Mouse (Mus musculus) kidney, embryonic 16.5 days (tissue): ENCODE data around the gene Gsk3b. TPM values are rescaled to one million over a fixed set of nuclear protein-coding genes. Genes with fewer than 3 reads are reported as not detected.

Experiments
- ATAC-seq: fragments of 200-750 bp; cut with Nextera tagmentation; 2 replicates; pipeline ENCODE4 v1.8.0; 2017; ENCODE audit warnings: moderate TSS enrichment; ENCODE audit not compliant: low FRiP score, low TSS enrichment
- H3K27ac ChIP-seq: fragments of 300-500 bp; sonication (generic); 2 replicates; pipeline ENCODE4 v1.5.1; 2014; ENCODE audit warnings: low read length
- H3K27me3 ChIP-seq: fragments of 300-500 bp; sonication (generic); 2 replicates; pipeline ENCODE4 v1.6.1; 2014; ENCODE audit warnings: low read length, control low read depth, mixed read lengths; ENCODE audit not compliant: insufficient read depth
- H3K36me3 ChIP-seq: fragments of 300-500 bp; sonication (generic); 2 replicates; pipeline ENCODE4 v1.6.1; 2014; ENCODE audit warnings: low read length, control low read depth, mixed read lengths; ENCODE audit not compliant: insufficient read depth
- H3K4me1 ChIP-seq: fragments of 300-500 bp; sonication (generic); 2 replicates; pipeline ENCODE4 v1.6.1; 2014; ENCODE audit warnings: low read length, control low read depth, mixed read lengths; ENCODE audit not compliant: insufficient read depth
- H3K4me2 ChIP-seq: fragments of 300-500 bp; sonication (generic); replicated peaks from 2 replicates; pipeline ENCODE4 v1.6.1; 2014; ENCODE audit warnings: low read depth, low read length
- H3K4me3 ChIP-seq: fragments of 300-500 bp; sonication (generic); 2 replicates; pipeline ENCODE4 v1.5.1; 2014; ENCODE audit warnings: mild to moderate bottlenecking, low read length
- H3K9ac ChIP-seq: fragments of 300-500 bp; sonication (generic); replicated peaks from 2 replicates; pipeline ENCODE4 v1.6.1; 2014; ENCODE audit warnings: low read length
- H3K9me3 ChIP-seq: fragments of 300-500 bp; sonication (generic); 2 replicates; pipeline ENCODE4 v1.6.1; 2016; ENCODE audit warnings: low read length, control low read depth
- WGBS: fragments of 180-500 bp; shearing (Covaris S2); extraction: QIAGEN DNeasy Blood & Tissue Kit; methylation state at CpG from one replicate; pipeline ENCODE4 v1.1.7; 2014; 5-methylcytosine and 5-hydroxymethylcytosine counted together
- polyA plus RNA-seq: library from polyadenylated mRNA; unstranded; fragments of >200 nt; fragmentation: Nextera tagmentation; extraction: Ambion mirVana; gene quantifications from 2 replicates; pipeline ENCODE4 v1.2.1, GENCODE M21; 2015

Gsk3b gene
- polyA plus RNA-seq, 1 experiment from 2014 or later: 50.3 TPM

DNA sequence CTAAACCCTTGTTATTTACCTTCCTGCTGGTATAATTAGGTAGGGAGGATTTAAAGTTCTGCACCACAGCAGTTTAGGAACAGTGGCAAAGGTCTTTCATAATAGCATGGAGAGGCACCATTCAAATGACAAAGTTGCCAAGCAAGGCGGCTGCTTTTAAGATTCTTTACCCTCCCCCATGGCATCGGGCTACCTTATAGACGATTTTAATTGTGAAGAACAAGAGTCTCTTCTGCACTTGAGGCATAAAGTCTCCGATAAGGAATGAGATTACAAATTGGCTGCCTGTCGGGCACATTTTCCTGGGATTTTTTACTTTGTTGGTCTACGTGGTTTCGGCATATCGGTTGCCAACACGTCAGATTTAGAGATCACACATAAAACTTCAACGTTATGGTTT is 1.6 kb upstream of the Gsk3b start:
- Histone ChIP-seq H3K27ac (peak overlapping the region; percentile 98), H3K4me1 (peaks cover 10% of the 10 kb centered on the region), H3K36me3 (no peaks in the 10 kb centered on the region), H3K9ac (peak overlapping the region; percentile 77), H3K4me2 (peak overlapping the region; percentile 62), H3K4me3 (peak overlapping the region; percentile 91), H3K27me3 (no peaks in the 10 kb centered on the region), H3K9me3 (no peaks in the 10 kb centered on the region)
- WGBS: 23% methylated on average over 10 of the region's 10 CpGs
- no peak for ATAC-seq

DNA sequence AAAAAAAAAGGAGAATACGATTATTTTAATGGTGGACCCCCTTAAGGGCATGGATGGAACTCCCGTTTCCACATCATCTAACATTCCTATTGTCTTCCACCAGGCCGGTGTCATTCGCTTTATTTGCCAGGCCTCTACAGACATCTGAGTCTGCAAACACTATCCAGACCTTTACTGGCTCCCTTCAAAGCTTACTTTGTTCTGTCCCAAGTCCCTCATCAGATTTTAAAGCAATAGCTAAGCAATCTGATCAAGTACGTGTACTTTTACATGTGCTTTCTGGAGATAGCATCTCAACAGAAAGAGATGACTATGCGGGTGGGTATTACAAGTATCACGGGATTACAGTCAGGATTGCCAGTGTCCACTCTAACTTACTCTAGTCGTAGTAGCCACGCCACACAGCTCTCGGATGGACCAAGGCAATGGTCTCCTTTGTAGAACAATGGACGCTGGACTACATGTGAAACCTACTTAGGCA is 1.1 kb upstream of the Gsk3b start:
- no peak for ATAC-seq
- H3K36me3 ChIP-seq: no peaks in the 10 kb centered on the region
- peak overlapping the region; percentile 62 for H3K4me2 ChIP-seq
- H3K27ac ChIP-seq: peak overlapping the region; percentile 98
- H3K9me3 ChIP-seq: no peaks in the 10 kb centered on the region
- peak overlapping the region; percentile 91 for H3K4me3 ChIP-seq
- no peaks in the 10 kb centered on the region for H3K27me3 ChIP-seq
- peak overlapping the region; percentile 77 for H3K9ac ChIP-seq
- H3K4me1 ChIP-seq: peaks cover 14% of the 10 kb centered on the region
- 3% methylated on average over 11 of the region's 11 CpGs for WGBS

DNA sequence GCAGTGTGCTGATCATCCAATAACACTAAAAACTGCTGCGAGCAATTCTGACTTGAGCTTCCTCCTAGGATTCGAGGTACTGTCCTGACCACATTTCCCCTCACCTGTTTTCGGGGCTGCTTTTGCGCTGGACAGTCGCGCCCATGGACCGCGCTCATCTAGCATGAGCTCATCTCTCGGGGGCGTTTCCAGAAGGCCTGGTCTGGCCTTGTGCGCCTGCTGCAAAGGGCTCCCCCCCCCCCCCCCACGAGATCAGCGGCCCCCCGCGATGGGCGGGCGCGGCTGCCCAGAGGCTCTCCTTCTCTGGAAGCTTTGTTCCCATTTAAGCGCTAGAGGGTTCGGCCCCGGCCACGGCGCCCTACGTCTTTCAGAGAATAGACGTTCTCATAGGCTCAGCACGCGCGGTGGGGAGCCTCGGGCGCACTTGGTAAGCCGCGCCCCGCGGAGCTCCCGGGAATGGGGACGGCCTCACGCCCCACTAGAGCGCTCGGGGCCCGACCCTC is 624 bp upstream of the Gsk3b start:
- 1% methylated on average over 40 of the region's 40 CpGs for WGBS
- H3K27ac ChIP-seq: peak overlapping the region; percentile 98
- H3K27me3 ChIP-seq: no peaks in the 10 kb centered on the region
- H3K4me3 ChIP-seq: peak overlapping the region; percentile 91
- H3K9me3 ChIP-seq: no peaks in the 10 kb centered on the region
- H3K4me1 ChIP-seq: peaks cover 18% of the 10 kb centered on the region
- ATAC-seq: peak; percentile 28
- H3K36me3 ChIP-seq: no peaks in the 10 kb centered on the region
- peak overlapping the region; percentile 62 for H3K4me2 ChIP-seq
- peak overlapping the region; percentile 77 for H3K9ac ChIP-seq

DNA sequence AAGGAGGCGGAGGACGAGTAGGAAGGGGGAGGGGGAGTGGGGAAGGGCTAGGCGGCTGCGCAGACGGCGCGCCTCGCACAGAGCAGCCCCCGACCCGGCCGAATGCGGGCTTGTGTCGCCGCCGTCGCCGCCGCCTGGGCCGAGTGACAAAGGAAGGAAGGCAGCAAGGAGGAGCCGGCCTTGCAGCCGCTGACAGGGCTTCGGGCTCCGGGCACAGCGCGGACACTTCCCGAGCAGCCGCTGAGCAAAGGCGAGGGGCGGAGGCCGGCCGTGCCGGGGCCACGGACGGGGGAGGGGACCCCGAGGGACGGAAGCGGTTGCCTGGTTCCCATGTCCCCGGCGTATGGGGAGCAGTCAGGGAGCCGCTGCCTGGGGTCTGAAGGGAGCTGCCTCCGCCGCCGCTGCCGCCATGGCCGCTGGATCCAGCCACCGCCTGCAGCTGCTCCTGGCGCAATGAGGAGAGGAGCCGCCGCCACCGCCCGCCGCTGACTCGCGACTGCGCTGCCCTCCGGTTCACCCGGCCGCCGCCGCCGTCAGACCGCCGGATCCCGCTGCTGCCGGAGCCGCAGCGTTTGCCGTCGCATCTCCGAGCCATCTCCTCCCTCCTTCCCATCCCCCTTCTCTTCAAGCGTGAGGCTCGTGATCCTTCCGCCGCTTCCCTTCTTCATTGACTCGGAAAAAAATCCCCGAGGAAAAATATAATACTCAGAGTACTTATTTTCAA is 808 bp downstream of the Gsk3b start:
- Histone ChIP-seq H3K27ac (peak overlapping the region; percentile 100), H3K4me2 (peak overlapping the region; percentile 24), H3K36me3 (no peaks in the 10 kb centered on the region), H3K27me3 (no peaks in the 10 kb centered on the region), H3K4me1 (peaks cover 29% of the 10 kb centered on the region), H3K9ac (peak overlapping the region; percentile 98), H3K9me3 (no peaks in the 10 kb centered on the region), H3K4me3 (peak overlapping the region; percentile 91)
- no peak; the same call in 1 of the 2 replicates for ATAC-seq
- WGBS: 0% methylated on average over 67 of the region's 76 CpGs

DNA sequence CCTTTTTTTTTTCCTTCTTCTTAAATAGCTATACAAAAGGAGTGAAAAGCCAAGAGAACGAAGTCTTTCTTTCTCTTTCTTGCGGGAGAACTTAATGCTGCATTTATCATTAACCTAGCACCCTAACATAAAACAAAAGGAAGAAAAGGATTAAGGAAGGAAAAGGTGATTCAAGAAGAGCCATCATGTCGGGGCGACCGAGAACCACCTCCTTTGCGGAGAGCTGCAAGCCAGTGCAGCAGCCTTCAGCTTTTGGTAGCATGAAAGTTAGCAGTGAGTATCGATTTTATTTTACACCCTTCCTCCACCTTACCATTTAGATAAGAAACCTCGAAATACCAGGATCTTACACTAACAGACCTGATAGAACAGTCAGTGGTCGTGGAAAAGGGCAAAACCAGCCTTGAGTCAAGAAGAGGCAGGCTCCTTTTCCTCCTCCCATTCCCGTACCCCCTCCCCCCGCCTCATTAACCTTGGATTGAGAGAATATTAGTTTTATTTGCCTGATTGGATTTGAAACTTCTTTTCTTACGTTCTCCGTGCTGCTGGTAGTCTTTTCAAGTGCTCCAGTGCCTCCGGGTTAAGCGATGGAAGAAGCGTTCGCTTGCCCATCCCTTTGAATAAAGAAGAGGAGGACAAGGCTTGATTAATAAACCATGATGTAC is 1.7 kb downstream of the Gsk3b start:
- H3K4me1 ChIP-seq: peaks cover 38% of the 10 kb centered on the region
- H3K9ac ChIP-seq: peak overlapping the region; percentile 77
- H3K9me3 ChIP-seq: no peaks in the 10 kb centered on the region
- under 1% methylated on average over 17 of the region's 17 CpGs for WGBS
- peak overlapping the region; percentile 89 for H3K4me2 ChIP-seq
- no peaks in the 10 kb centered on the region for H3K27me3 ChIP-seq
- no peak for ATAC-seq
- peak overlapping the region; percentile 44; the same call in 1 of the 2 replicates for H3K27ac ChIP-seq
- H3K4me3 ChIP-seq: peak overlapping the region; percentile 91
- no peaks in the 10 kb centered on the region for H3K36me3 ChIP-seq

DNA sequence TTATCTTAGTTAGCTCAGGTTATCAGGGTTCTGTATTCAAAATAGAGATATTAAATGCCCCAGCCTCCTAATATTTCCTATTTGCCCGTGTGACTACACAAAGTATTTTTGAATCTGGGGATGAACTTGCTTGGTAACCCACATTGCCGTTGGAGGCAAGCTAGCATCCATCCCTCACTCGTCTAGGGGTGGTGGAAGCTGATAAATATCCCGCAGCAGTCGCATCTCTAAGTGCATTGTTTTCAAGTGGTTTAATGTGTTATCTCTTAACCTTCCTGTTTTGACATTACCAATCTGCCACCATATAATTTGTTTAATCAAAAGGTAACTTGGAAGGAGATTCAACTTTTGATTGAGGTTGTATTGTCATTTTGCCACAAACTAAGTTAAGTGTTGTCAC is 2.2 kb downstream of the Gsk3b start:
- Histone ChIP-seq H3K36me3 (no peaks in the 10 kb centered on the region), H3K4me2 (peak overlapping the region; percentile 89), H3K4me3 (peak overlapping the region; percentile 91), H3K9me3 (no peaks in the 10 kb centered on the region), H3K9ac (peak overlapping the region; percentile 77), H3K4me1 (peaks cover 43% of the 10 kb centered on the region), H3K27me3 (no peaks in the 10 kb centered on the region), H3K27ac (0 out of 2 replicates have a peak overlapping the region, but pooled peaks have one; percentile 44)
- ATAC-seq: no peak
- under 1% methylated on average over 5 of the region's 5 CpGs for WGBS

DNA sequence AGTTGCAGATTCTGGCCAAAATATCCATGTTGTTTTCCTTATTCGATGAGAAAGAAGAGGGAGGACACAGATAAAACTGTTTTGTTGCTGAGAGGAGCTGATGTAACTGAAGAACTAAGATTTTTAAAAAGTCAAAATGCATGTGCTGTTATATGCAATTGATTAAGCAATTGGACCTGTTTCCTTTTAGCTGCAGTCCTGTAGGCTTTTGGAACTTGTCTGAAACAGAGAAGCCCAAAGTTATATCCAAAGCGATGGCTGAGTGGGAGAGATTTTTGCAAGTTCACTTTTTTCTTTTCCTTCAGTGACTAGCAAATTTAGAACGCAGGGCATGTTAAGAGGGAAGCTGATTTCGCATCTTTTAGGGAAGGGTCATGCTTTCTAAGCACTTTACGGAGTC is 2.9 kb downstream of the Gsk3b start:
- peak overlapping the region; percentile 89 for H3K4me2 ChIP-seq
- ATAC-seq: no peak
- peak overlapping the region; percentile 69 for H3K9ac ChIP-seq
- H3K9me3 ChIP-seq: no peaks in the 10 kb centered on the region
- no peaks in the 10 kb centered on the region for H3K36me3 ChIP-seq
- no peaks in the 10 kb centered on the region for H3K27me3 ChIP-seq
- peak overlapping the region; percentile 91 for H3K4me3 ChIP-seq
- H3K4me1 ChIP-seq: peaks cover 40% of the 10 kb centered on the region
- WGBS: 4% methylated on average over 5 of the region's 5 CpGs
- H3K27ac ChIP-seq: no peak overlapping the region

DNA sequence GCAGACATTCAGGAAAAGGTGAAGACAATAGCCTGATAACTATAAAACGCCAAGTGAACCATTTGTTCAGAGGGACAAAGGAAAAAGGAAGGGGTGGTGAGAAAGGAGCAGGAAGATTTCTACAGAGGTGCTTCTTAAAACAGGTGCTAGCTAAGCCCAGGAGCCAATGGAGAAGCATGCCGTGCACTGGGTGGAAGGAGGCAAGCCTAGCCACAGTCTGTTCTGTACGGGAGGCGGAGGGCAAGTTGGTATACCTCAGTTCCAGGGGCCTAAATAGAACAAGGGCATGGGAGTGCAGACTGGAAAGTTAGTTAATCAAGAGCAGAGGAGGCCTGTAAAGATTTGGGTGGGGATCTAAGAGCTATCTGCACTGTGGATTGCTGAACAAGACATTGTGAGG is 3.8 kb downstream of the Gsk3b start:
- H3K27me3 ChIP-seq: no peaks in the 10 kb centered on the region
- no peaks in the 10 kb centered on the region for H3K36me3 ChIP-seq
- peaks cover 37% of the 10 kb centered on the region for H3K4me1 ChIP-seq
- 2% methylated on average over 4 of the region's 4 CpGs for WGBS
- ATAC-seq: no peak
- H3K27ac ChIP-seq: peak overlapping the region; percentile 49; the same call in 1 of the 2 replicates
- peak overlapping the region; percentile 89 for H3K4me2 ChIP-seq
- H3K4me3 ChIP-seq: peak overlapping the region; percentile 58
- no peaks in the 10 kb centered on the region for H3K9me3 ChIP-seq
- H3K9ac ChIP-seq: peak overlapping the region; percentile 62

DNA sequence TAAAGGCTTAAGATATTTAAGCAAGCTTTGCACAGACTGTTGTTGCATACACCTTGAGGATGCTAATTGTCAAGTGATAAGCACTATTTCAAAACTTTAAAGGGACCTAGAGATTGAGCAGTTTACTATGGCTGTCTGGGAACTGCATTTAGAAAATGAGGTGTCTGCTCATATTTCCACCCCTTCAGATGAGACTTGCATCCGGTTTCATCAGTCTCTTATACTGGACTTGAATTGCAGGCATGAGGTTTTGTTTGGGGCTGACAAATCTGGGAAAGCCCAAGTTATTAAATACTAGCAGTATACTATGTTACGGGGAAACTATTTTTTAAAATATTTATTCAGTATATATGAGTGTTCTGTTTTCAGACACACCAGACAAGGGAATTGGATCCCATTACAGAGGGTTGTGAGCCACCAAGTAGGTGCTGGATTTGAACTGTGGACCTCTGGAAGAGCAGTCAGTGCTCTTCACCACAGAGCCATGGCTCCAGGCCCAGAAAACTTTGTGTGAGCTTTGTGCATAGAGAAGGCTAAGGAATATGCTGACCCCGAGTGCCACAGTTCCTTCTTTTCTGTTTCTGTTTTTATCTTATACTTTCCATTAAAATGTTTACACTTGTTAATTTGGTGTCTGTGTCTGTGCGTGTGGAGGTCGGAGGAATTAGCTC is 6.5 kb downstream of the Gsk3b start:
- no peak overlapping the region for H3K4me2 ChIP-seq
- peaks cover 40% of the 10 kb centered on the region for H3K4me1 ChIP-seq
- H3K27me3 ChIP-seq: no peaks in the 10 kb centered on the region
- no peak overlapping the region for H3K9ac ChIP-seq
- 74% methylated on average over 5 of the region's 5 CpGs for WGBS
- no peaks in the 10 kb centered on the region for H3K9me3 ChIP-seq
- ATAC-seq: no peak
- peaks cover 10% of the 10 kb centered on the region for H3K36me3 ChIP-seq
- no peak overlapping the region for H3K27ac ChIP-seq
- no peak overlapping the region for H3K4me3 ChIP-seq
